Mouse (Mus musculus): ENCODE results near the gene Pxn. TPM values are rescaled to one million over a fixed set of nuclear protein-coding genes. Genes with fewer than 3 reads are reported as not detected.

Gene Pxn
- 20.6 and 22.5 TPM in 2 replicates for polyA plus RNA-seq (2015; fragmentation: Nextera tagmentation; extraction: Ambion mirVana)

GRCm38 (mm10) chr5:115506454-115507201 lies at the start of gene Pxn:
Gene Pxn (plus strand): TSS chr5:115506676.
- Histone ChIP-seq H3K4me1 (replicated peaks; ENCODE audit: control insufficient read depth, insufficient read depth, low read length) (peaks cover 32% of the 10 kb centered on the region), H3K9me3 (ENCODE audit: control insufficient read depth, low read length) (no peaks in the 10 kb centered on the region), H3K27me3 (replicated peaks; ENCODE audit: control insufficient read depth, insufficient read depth, low read length) (no peaks in the 10 kb centered on the region), H3K4me3 (replicated peaks; ENCODE audit: low read length) (peak within 1 kb of the TSS; percentile 84), H3K27ac (ENCODE audit: low read length) (no peak within 1 kb of the TSS), H3K4me2 (ENCODE audit: low read length) (peak within 1 kb of the TSS; percentile 87), H3K9ac (replicated peaks; ENCODE audit: low read depth, low read length) (peak within 1 kb of the TSS; percentile 89), H3K36me3 (ENCODE audit: control insufficient read depth, insufficient read depth) (no peaks in the 10 kb centered on the region)
- WGBS, result under 1% methylated on average over 63 of the region's 74 CpGs
- ATAC-seq, result peak; percentile 75

DNA sequence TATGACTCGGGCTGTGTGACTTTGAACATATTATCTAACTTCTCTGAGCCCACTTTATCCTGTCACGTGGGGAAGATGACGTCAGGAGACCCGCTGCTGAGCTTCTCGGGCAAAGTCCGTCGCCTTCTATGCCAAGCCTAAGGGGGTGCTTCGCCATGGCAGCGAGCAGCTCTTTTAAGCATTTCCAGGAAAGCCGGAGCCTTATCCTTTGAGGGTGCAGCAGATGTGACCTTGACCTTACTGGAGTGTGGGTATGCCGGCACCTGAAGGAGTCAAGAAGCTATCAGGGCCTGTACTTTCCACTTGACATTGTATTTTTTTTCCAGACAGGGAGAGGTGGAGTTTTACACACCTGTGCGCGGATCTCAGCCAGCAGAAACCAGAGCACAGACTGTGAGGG lies 47.6 kb upstream of the Pxn start:
- ATAC-seq, result no peak
- Histone ChIP-seq H3K4me3 (replicated peaks; ENCODE audit: low read length) (no peak overlapping the region), H3K9me3 (ENCODE audit: control insufficient read depth, low read length) (no peaks in the 10 kb centered on the region), H3K36me3 (ENCODE audit: control insufficient read depth, insufficient read depth) (0 out of 2 replicates have a peak, but pooled peaks cover 5% of the 10 kb centered on the region), H3K27me3 (replicated peaks; ENCODE audit: control insufficient read depth, insufficient read depth, low read length) (no peaks in the 10 kb centered on the region), H3K4me2 (ENCODE audit: low read length) (no peak overlapping the region), H3K4me1 (replicated peaks; ENCODE audit: control insufficient read depth, insufficient read depth, low read length) (no peaks in the 10 kb centered on the region), H3K27ac (ENCODE audit: low read length) (no peak overlapping the region), H3K9ac (replicated peaks; ENCODE audit: low read depth, low read length) (no peak overlapping the region)
- WGBS, result 76% methylated on average over 13 of the region's 13 CpGs

- Histone ChIP-seq H3K4me3 (replicated peaks; ENCODE audit: low read length) (no peak overlapping the region), H3K27me3 (replicated peaks; ENCODE audit: control insufficient read depth, insufficient read depth, low read length) (no peaks in the 10 kb centered on the region), H3K9ac (replicated peaks; ENCODE audit: low read depth, low read length) (no peak overlapping the region), H3K36me3 (ENCODE audit: control insufficient read depth, insufficient read depth) (no peaks in the 10 kb centered on the region), H3K4me1 (replicated peaks; ENCODE audit: control insufficient read depth, insufficient read depth, low read length) (no peaks in the 10 kb centered on the region), H3K4me2 (ENCODE audit: low read length) (no peak overlapping the region), H3K9me3 (ENCODE audit: control insufficient read depth, low read length) (no peaks in the 10 kb centered on the region), H3K27ac (ENCODE audit: low read length) (no peak overlapping the region)
- 79% methylated on average over 18 of the region's 18 CpGs for WGBS
- ATAC-seq, result no peak
Measured at GRCm38 (mm10) chr5:115464408-115465115, 41.9 kb upstream of the Pxn start.

GRCm38 (mm10) chr5:115465642-115466420 lies 40.6 kb upstream of the Pxn start, which contains the start of gene Pla2g1b:
Gene Pla2g1b (plus strand): TSS chr5:115466262.
- no peak within 1 kb of the TSS for H3K4me2 ChIP-seq (ENCODE audit: low read length)
- WGBS, result 49% methylated on average over 9 of the region's 9 CpGs
- no peaks in the 10 kb centered on the region for H3K9me3 ChIP-seq (ENCODE audit: control insufficient read depth, low read length)
- no peak within 1 kb of the TSS for H3K4me3 ChIP-seq (replicated peaks; ENCODE audit: low read length)
- no peak for ATAC-seq
- H3K4me1 ChIP-seq (replicated peaks; ENCODE audit: control insufficient read depth, insufficient read depth, low read length), result peaks cover 1% of the 10 kb centered on the region
- no peaks in the 10 kb centered on the region for H3K36me3 ChIP-seq (ENCODE audit: control insufficient read depth, insufficient read depth)
- H3K9ac ChIP-seq (replicated peaks; ENCODE audit: low read depth, low read length), result no peak within 1 kb of the TSS
- H3K27me3 ChIP-seq (replicated peaks; ENCODE audit: control insufficient read depth, insufficient read depth, low read length), result no peaks in the 10 kb centered on the region
- no peak within 1 kb of the TSS for H3K27ac ChIP-seq (ENCODE audit: low read length)

DNA sequence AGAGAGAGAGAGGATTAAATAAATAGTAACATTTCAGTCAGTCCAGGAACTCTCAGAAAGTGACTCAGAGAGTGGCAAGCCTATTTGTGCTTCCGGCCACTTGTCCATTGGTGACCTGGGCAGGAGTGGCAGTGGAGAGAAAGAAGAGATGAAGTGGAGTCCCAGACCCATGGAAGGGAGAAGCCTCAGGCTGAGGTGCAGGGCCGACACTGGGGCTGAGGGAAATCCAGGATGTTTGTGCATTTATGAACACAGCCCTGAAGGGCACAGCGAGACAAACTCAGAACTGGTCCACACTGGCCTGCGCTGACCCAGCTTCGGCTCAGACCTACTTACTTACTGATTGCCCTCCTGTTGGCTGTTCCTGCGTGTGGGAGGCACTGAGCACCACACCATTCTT lies 36.7 kb upstream of the Pxn start:
- H3K27me3 ChIP-seq (replicated peaks; ENCODE audit: control insufficient read depth, insufficient read depth, low read length), result no peaks in the 10 kb centered on the region
- H3K4me3 ChIP-seq (replicated peaks; ENCODE audit: low read length), result no peak overlapping the region
- WGBS, result 72% methylated on average over 6 of the region's 6 CpGs
- H3K9me3 ChIP-seq (ENCODE audit: control insufficient read depth, low read length), result no peaks in the 10 kb centered on the region
- H3K4me2 ChIP-seq (ENCODE audit: low read length), result no peak overlapping the region
- H3K4me1 ChIP-seq (replicated peaks; ENCODE audit: control insufficient read depth, insufficient read depth, low read length), result peaks cover 4% of the 10 kb centered on the region
- H3K36me3 ChIP-seq (ENCODE audit: control insufficient read depth, insufficient read depth), result no peaks in the 10 kb centered on the region
- no peak overlapping the region for H3K9ac ChIP-seq (replicated peaks; ENCODE audit: low read depth, low read length)
- ATAC-seq, result no peak
- H3K27ac ChIP-seq (ENCODE audit: low read length), result no peak overlapping the region

GRCm38 (mm10) chr5:115470766-115471531 lies 35.5 kb upstream of the Pxn start:
- Histone ChIP-seq H3K4me3 (replicated peaks; ENCODE audit: low read length) (no peak overlapping the region), H3K4me1 (replicated peaks; ENCODE audit: control insufficient read depth, insufficient read depth, low read length) (peaks cover 8% of the 10 kb centered on the region), H3K27ac (ENCODE audit: low read length) (no peak overlapping the region), H3K9me3 (ENCODE audit: control insufficient read depth, low read length) (no peaks in the 10 kb centered on the region), H3K9ac (replicated peaks; ENCODE audit: low read depth, low read length) (no peak overlapping the region), H3K4me2 (ENCODE audit: low read length) (no peak overlapping the region; the same call in 1 of the 2 replicates), H3K36me3 (ENCODE audit: control insufficient read depth, insufficient read depth) (no peaks in the 10 kb centered on the region), H3K27me3 (replicated peaks; ENCODE audit: control insufficient read depth, insufficient read depth, low read length) (no peaks in the 10 kb centered on the region)
- WGBS, result 37% methylated on average over 20 of the region's 20 CpGs
- ATAC-seq, result no peak

- Histone ChIP-seq H3K36me3 (ENCODE audit: control insufficient read depth, insufficient read depth) (no peaks in the 10 kb centered on the region), H3K27ac (ENCODE audit: low read length) (no peak overlapping the region), H3K4me1 (replicated peaks; ENCODE audit: control insufficient read depth, insufficient read depth, low read length) (peaks cover 11% of the 10 kb centered on the region), H3K4me3 (replicated peaks; ENCODE audit: low read length) (no peak overlapping the region), H3K9me3 (ENCODE audit: control insufficient read depth, low read length) (no peaks in the 10 kb centered on the region), H3K4me2 (ENCODE audit: low read length) (no peak overlapping the region), H3K27me3 (replicated peaks; ENCODE audit: control insufficient read depth, insufficient read depth, low read length) (no peaks in the 10 kb centered on the region), H3K9ac (replicated peaks; ENCODE audit: low read depth, low read length) (no peak overlapping the region)
- WGBS, result 74% methylated on average over 10 of the region's 10 CpGs
- ATAC-seq, result no peak
Measured at GRCm38 (mm10) chr5:115473191-115473590, 33.3 kb upstream of the Pxn start.

DNA sequence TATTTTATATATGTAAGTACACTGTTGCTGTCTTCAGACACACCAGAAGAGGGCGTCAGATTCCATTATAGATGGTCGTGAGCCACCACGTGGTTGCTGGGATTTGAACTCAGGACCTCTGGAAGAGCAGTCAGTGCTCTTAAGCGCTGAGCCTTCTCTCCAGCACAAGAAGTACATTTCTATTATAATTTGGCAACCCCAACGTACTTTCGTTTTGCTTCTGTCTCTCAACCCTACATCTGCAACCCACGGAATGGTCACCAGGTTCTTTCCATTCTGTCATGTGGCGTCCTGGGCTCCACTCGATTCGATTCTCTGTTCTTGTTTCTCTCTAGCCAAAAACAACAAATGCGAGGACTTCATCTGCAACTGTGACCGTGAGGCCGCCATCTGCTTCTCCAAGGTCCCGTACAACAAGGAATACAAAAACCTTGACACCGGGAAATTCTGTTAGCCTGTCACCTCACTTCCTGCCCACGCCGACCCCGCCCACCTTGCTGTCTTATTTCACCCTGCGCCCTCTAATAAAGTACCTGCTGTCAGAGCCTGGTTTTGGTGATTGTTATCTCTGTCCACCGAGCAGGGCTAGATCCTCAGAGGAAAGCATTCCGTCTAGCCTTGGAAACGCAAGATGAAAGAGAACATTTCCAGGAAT lies 32.2 kb upstream of the Pxn start:
- Histone ChIP-seq H3K9ac (replicated peaks; ENCODE audit: low read depth, low read length) (no peak overlapping the region), H3K27ac (ENCODE audit: low read length) (no peak overlapping the region), H3K27me3 (replicated peaks; ENCODE audit: control insufficient read depth, insufficient read depth, low read length) (no peaks in the 10 kb centered on the region), H3K4me3 (replicated peaks; ENCODE audit: low read length) (no peak overlapping the region), H3K4me1 (replicated peaks; ENCODE audit: control insufficient read depth, insufficient read depth, low read length) (peaks cover 11% of the 10 kb centered on the region), H3K36me3 (ENCODE audit: control insufficient read depth, insufficient read depth) (no peaks in the 10 kb centered on the region), H3K4me2 (ENCODE audit: low read length) (no peak overlapping the region), H3K9me3 (ENCODE audit: control insufficient read depth, low read length) (no peaks in the 10 kb centered on the region)
- WGBS, result 76% methylated on average over 22 of the region's 22 CpGs
- ATAC-seq, result no peak

All from forebrain, embryonic 16.5 days (tissue).